Mouse (Mus musculus): ENCODE data around the gene Grid2. TPM values are rescaled to one million over a fixed set of nuclear protein-coding genes. Genes with fewer than 3 reads are reported as not detected.
A peak's percentile ranks its signal among the peaks of the same experiment; 100 is the strongest.

The Grid2 gene
- polyA plus RNA-seq, 1 experiment from 2014 or later = 0.08 TPM

DNA sequence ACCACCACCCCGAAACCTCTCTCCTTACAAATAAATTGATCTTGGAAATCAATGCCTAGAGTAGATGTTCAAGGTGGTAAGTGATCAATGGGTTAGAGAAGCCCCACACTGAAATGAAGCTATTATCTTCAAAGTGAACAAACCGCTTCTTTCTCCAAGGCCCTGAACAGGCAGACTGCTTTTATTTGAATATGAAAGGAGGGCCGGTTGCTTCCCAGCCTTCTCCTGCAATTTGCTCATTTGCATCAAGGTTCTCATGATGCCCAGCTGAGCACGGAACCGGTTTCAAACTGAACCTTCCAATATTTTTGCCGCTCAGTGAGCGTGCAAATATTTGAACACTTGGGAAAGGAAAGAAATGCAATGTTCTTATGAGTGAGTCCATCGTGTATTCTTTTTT is 1392.5 kb downstream of the Grid2 start:
- ATAC-seq (replicated peaks; ENCODE audit: low FRiP score) = no peak
- Histone ChIP-seq H3K9ac (ENCODE audit: low read depth, low read length) (no peak overlapping the region), H3K9me3 (ENCODE audit: control insufficient read depth, low read length) (no peaks in the 10 kb centered on the region), H3K27me3 (replicated peaks; ENCODE audit: control insufficient read depth, insufficient read depth, low read length) (no peaks in the 10 kb centered on the region), H3K4me1 (replicated peaks; ENCODE audit: control insufficient read depth, insufficient read depth, low read length) (no peaks in the 10 kb centered on the region), H3K4me3 (ENCODE audit: low read depth, low read length) (no peak overlapping the region), H3K4me2 (no peak overlapping the region), H3K36me3 (ENCODE audit: control insufficient read depth, insufficient read depth, low read length) (no peaks in the 10 kb centered on the region), H3K27ac (ENCODE audit: low read depth, low read length) (no peak overlapping the region)
- 54% methylated on average over 8 of the region's 8 CpGs for WGBS
- no peak for DNase-seq (ENCODE audit: low spot score)

DNA sequence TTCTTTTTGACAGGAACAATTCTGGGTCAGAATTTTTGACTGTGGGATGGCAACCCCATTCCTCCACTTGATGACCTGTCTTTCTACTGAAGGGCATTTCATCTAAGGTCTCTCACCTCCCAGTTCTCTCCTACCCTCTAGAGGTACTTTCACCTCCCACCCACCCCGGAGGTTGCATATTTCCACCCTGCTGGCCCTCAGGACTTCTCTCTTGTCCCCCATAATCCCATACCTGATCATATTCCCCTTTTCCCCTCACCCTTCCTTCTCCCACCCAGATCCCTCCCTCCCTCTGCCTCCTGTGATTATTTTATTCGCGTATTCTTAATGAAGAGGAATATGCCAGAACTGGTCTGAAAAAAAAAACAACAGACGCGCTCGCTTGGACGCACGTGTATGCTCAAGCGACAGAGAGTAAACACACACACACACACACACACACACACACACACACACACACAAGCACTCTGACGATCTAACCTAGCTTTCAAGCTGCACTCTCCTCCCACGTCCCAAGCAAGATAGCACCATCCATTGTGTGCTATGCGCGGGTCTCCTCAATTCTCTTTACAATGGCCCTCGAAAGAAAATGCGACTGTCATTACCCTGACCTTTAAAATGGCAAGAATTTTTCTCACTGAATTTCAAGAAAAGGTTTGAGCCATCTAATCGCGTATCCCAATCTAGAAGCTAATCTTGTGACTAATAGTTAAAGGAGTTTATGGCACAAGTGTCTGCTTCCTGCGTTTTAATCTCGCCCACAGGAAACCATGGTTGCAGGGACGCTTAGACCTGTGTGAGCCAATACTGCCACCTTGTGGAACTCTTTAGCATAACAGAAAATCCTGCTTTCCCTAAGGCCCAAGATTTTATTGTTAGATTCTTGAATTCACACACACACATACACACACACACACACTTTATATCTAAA is 1393.9 kb downstream of the Grid2 start:
- H3K9me3 ChIP-seq (ENCODE audit: control insufficient read depth, low read length) = no peaks in the 10 kb centered on the region
- H3K36me3 ChIP-seq (ENCODE audit: control insufficient read depth, insufficient read depth, low read length) = no peaks in the 10 kb centered on the region
- WGBS = 22% methylated on average over 20 of the region's 20 CpGs
- H3K4me2 ChIP-seq = peak overlapping the region; percentile 56
- H3K4me3 ChIP-seq (ENCODE audit: low read depth, low read length) = peak overlapping the region; percentile 27
- no peak overlapping the region for H3K27ac ChIP-seq (ENCODE audit: low read depth, low read length)
- H3K27me3 ChIP-seq (replicated peaks; ENCODE audit: control insufficient read depth, insufficient read depth, low read length) = no peaks in the 10 kb centered on the region
- no peak overlapping the region for H3K9ac ChIP-seq (ENCODE audit: low read depth, low read length)
- no peaks in the 10 kb centered on the region for H3K4me1 ChIP-seq (replicated peaks; ENCODE audit: control insufficient read depth, insufficient read depth, low read length)
- DNase-seq (ENCODE audit: low spot score) (no peak), ATAC-seq (replicated peaks; ENCODE audit: low FRiP score) (0 out of 2 replicates have a peak, but pooled peaks have one; percentile 53)

DNA sequence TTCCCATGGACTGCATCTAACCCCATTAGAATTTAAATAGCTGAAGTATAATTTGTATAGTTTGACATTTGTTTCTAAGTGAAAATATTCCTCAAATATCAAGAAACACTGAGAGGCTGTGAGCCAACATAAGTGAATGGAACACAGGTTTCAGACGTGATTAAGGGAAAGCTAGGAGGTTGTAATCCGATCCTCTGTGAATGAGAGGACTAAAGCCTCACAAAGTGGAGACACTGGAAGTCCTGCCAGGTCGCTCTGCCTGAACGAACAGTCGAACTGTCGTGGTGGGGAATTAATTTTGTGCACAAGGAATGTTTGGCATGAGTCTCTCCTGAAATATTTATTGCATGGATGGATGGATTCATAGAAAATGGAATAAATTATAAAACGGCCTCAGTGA is 1395.1 kb downstream of the Grid2 start:
- Histone ChIP-seq H3K9ac (ENCODE audit: low read depth, low read length) (no peak overlapping the region), H3K27ac (ENCODE audit: low read depth, low read length) (no peak overlapping the region)
- 32% methylated on average over 7 of the region's 7 CpGs for WGBS

DNA sequence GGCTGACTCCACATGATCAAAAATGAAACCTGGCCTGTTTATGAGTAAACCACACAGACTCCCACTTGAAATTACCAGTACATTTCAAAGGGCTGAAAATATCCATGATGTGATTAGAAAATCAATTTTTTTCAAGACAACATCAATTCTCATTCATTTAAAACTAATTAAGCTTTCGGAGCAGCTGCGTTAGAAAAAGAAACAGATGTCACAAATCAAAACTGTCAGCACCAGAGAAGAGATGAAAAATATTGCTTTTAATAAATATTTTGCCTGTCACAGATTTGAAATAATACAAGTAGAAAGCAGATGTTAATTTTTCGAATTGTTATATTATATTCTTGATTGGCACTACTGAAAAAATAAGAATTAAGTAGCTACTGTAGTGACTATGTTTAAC is 1415.3 kb downstream of the Grid2 start:
- Histone ChIP-seq H3K4me3 (ENCODE audit: low read depth, low read length) (no peak overlapping the region), H3K27me3 (replicated peaks; ENCODE audit: control insufficient read depth, insufficient read depth, low read length) (no peaks in the 10 kb centered on the region), H3K36me3 (ENCODE audit: control insufficient read depth, insufficient read depth, low read length) (no peaks in the 10 kb centered on the region), H3K27ac (ENCODE audit: low read depth, low read length) (no peak overlapping the region), H3K4me1 (replicated peaks; ENCODE audit: control insufficient read depth, insufficient read depth, low read length) (no peaks in the 10 kb centered on the region), H3K9ac (ENCODE audit: low read depth, low read length) (no peak overlapping the region), H3K4me2 (no peak overlapping the region), H3K9me3 (ENCODE audit: control insufficient read depth, low read length) (no peaks in the 10 kb centered on the region)
- DNase-seq (ENCODE audit: low spot score) = no peak
- WGBS = 75% methylated on average over 3 of the region's 3 CpGs
- ATAC-seq (replicated peaks; ENCODE audit: low FRiP score) = no peak

More for the DNA sequence above, 1395.1 kb downstream of the Grid2 start:
- no peaks in the 10 kb centered on the region for H3K9me3 ChIP-seq (ENCODE audit: control insufficient read depth, low read length)
- no peak for ATAC-seq (replicated peaks; ENCODE audit: low FRiP score)
- H3K4me3 ChIP-seq (ENCODE audit: low read depth, low read length) = no peak overlapping the region
- H3K4me1 ChIP-seq (replicated peaks; ENCODE audit: control insufficient read depth, insufficient read depth, low read length) = no peaks in the 10 kb centered on the region
- no peaks in the 10 kb centered on the region for H3K27me3 ChIP-seq (replicated peaks; ENCODE audit: control insufficient read depth, insufficient read depth, low read length)
- no peak overlapping the region for H3K4me2 ChIP-seq
- DNase-seq (ENCODE audit: low spot score) = no peak
- no peaks in the 10 kb centered on the region for H3K36me3 ChIP-seq (ENCODE audit: control insufficient read depth, insufficient read depth, low read length)

DNA sequence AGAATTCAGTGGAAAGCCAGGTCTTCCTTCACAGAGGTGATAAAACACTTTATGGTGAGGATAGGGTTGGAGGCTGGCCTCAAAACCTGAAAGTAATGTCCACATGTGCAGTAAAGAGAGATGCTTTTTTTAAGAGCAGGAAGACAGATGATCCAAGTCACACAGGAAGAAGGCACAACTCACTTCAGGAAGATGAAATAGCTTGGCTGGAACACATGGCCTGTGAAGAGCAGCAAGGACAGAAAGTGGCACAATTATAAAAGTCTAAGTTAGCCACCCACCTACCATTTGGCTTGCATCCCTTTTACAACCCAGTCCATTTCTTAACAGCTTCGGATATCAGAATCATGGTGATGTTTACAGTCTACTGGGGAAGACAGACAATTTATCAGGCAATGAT is 1423.1 kb downstream of the Grid2 start:
- no peak overlapping the region for H3K4me2 ChIP-seq
- WGBS = 64% methylated on average over 1 of the region's 1 CpGs
- no peaks in the 10 kb centered on the region for H3K27me3 ChIP-seq (replicated peaks; ENCODE audit: control insufficient read depth, insufficient read depth, low read length)
- no peak overlapping the region for H3K4me3 ChIP-seq (ENCODE audit: low read depth, low read length)
- no peak for DNase-seq (ENCODE audit: low spot score)
- H3K9ac ChIP-seq (ENCODE audit: low read depth, low read length) = no peak overlapping the region
- no peaks in the 10 kb centered on the region for H3K4me1 ChIP-seq (replicated peaks; ENCODE audit: control insufficient read depth, insufficient read depth, low read length)
- no peak overlapping the region for H3K27ac ChIP-seq (ENCODE audit: low read depth, low read length)
- no peaks in the 10 kb centered on the region for H3K36me3 ChIP-seq (ENCODE audit: control insufficient read depth, insufficient read depth, low read length)
- no peaks in the 10 kb centered on the region for H3K9me3 ChIP-seq (ENCODE audit: control insufficient read depth, low read length)
- no peak for ATAC-seq (replicated peaks; ENCODE audit: low FRiP score)

DNA sequence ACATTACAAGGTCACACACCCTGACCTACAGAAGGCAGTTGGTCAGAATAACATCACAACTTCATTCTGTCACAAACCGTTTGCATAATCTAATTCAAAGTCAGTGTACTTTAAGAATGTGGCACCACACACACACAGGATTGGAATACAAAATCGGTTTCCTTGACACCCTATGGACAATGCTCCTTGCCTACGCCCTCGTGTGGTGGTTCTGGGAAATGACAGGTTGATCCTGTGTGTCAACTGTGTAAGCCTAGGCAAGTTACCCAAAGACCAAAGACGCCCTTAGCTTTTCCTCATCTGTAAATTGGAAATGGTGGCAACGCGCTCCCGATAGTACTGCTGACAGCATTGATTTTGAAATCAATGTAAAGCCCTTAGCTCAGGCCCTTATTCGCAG is 1428.3 kb downstream of the Grid2 start:
- Histone ChIP-seq H3K9me3 (ENCODE audit: control insufficient read depth, low read length) (no peaks in the 10 kb centered on the region), H3K27me3 (replicated peaks; ENCODE audit: control insufficient read depth, insufficient read depth, low read length) (peaks cover 2% of the 10 kb centered on the region; the same call in 1 of the 2 replicates), H3K9ac (ENCODE audit: low read depth, low read length) (no peak overlapping the region), H3K4me2 (no peak overlapping the region), H3K4me3 (ENCODE audit: low read depth, low read length) (no peak overlapping the region), H3K36me3 (ENCODE audit: control insufficient read depth, insufficient read depth, low read length) (no peaks in the 10 kb centered on the region), H3K4me1 (replicated peaks; ENCODE audit: control insufficient read depth, insufficient read depth, low read length) (no peaks in the 10 kb centered on the region), H3K27ac (ENCODE audit: low read depth, low read length) (no peak overlapping the region)
- 31% methylated on average over 9 of the region's 9 CpGs for WGBS
- ATAC-seq (replicated peaks; ENCODE audit: low FRiP score) (0 out of 2 replicates have a peak, but pooled peaks have one; percentile 31), DNase-seq (ENCODE audit: low spot score) (no peak)

DNA sequence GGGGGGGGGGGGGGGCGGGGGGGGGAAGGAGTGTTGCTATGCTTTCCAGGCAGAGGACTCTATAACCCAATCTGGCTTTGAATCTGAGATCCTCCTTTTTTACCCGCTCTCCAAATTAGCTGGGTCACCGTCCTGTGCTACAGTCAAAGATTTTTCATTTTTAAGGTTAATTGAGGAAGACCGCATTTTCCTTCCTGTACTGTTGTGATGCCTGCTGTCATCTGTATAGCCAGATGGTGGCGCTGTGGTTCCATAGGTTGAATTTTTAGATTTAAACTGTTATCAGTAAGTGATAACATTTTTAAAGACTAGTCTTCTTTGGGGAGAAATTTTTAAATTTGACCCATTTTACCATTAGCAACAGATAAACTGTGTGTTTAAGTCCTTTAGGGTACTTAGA is 1429.3 kb downstream of the Grid2 start:
- H3K9ac ChIP-seq (ENCODE audit: low read depth, low read length) = no peak overlapping the region
- H3K4me3 ChIP-seq (ENCODE audit: low read depth, low read length) = no peak overlapping the region
- ATAC-seq (replicated peaks; ENCODE audit: low FRiP score) (no peak), DNase-seq (ENCODE audit: low spot score) (no peak)
- no peak overlapping the region for H3K4me2 ChIP-seq
- no peaks in the 10 kb centered on the region for H3K9me3 ChIP-seq (ENCODE audit: control insufficient read depth, low read length)
- H3K27ac ChIP-seq (ENCODE audit: low read depth, low read length) = no peak overlapping the region
- H3K4me1 ChIP-seq (replicated peaks; ENCODE audit: control insufficient read depth, insufficient read depth, low read length) = no peaks in the 10 kb centered on the region
- 6% methylated on average over 4 of the region's 5 CpGs for WGBS
- no peaks in the 10 kb centered on the region for H3K36me3 ChIP-seq (ENCODE audit: control insufficient read depth, insufficient read depth, low read length)
- H3K27me3 ChIP-seq (replicated peaks; ENCODE audit: control insufficient read depth, insufficient read depth, low read length) = peaks cover 2% of the 10 kb centered on the region; the same call in 1 of the 2 replicates

DNA sequence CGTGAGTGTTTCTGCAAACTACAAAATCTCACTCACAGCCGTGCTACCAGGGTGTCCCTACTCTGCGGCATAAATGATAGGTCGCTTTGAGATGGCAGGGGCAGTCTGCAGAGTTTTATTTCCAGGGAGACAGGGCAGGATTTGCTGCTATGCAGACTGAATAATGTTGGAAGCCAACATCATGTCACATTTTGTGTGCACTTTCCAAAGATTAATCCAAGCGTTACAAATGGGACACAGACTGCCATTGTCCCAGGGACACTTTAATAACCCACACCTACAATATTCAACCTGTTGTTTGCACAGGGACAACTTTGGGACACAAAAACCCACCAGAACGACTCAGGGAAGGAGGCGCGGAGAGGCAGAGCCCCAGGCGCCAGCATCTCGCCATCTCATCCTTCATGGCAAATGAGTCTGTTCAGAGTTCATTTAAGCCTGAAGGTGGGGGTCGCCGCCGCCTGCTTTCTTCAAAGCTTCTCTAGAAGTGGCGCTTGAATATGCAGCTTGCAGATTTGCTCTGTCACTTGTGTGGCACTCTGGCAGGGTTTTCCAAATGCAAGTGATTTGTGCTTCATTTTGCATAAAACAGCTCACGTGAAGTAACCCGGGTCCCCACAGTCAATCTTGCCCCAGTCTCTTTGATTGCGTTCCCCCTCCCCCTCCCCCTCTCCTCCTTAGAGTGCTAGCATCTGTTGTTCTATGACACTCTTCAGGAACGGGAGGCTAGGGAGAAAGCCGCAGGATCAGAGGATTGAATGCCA is 1432.7 kb downstream of the Grid2 start:
- H3K9ac ChIP-seq (ENCODE audit: low read depth, low read length) = no peak overlapping the region
- H3K27ac ChIP-seq (ENCODE audit: low read depth, low read length) = no peak overlapping the region
- no peaks in the 10 kb centered on the region for H3K9me3 ChIP-seq (ENCODE audit: control insufficient read depth, low read length)
- DNase-seq (ENCODE audit: low spot score) (no peak), ATAC-seq (replicated peaks; ENCODE audit: low FRiP score) (no peak)
- no peaks in the 10 kb centered on the region for H3K4me1 ChIP-seq (replicated peaks; ENCODE audit: control insufficient read depth, insufficient read depth, low read length)
- H3K36me3 ChIP-seq (ENCODE audit: control insufficient read depth, insufficient read depth, low read length) = no peaks in the 10 kb centered on the region
- no peak overlapping the region for H3K4me3 ChIP-seq (ENCODE audit: low read depth, low read length)
- WGBS = 15% methylated on average over 19 of the region's 19 CpGs
- peaks cover 2% of the 10 kb centered on the region; the same call in 1 of the 2 replicates for H3K27me3 ChIP-seq (replicated peaks; ENCODE audit: control insufficient read depth, insufficient read depth, low read length)
- H3K4me2 ChIP-seq = no peak overlapping the region

Data from liver, embryonic 11.5 days (tissue).